In the genomic region with DNA sequence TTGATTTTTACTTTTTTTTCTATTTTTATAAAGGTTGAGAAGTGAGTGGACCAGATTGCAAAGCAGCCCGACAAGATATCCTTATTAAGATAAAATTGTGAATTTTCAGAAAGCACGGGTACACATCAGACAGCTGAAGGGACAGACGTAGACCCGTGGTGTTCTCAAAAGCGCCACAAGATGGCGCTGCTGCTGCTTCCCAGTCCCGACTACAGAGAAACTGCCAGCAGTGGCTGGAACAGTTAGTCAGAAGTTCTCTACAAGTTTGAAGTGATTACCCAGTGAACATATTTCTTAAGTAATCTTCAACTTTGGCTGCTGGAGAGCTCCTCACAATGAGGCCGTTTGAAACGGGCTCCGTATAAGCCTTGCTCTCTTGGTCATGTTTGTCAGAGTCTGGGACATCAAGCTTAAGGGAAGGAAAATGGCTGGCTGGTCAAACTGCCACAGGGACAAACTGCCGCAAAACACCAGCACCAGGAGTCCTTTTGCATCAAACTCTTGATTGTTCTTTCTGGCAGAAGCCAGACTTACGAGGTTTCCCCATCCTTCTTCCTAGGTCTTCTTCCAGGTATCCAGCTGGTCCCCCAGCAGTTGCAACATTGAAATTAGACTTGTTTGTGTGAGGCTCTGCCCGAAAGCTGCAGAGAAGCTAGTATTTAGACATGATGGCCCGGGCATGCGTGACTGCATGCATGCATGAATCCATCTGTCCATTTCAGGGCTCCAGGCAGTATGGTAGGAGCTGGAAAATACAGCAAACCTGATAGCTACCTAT, we compare ENCODE assay signal across 8 mouse cellular contexts.
DNase-seq lines count a peak whose midpoint lies in the region; ATAC-seq lines count a peak whose summit lies in the region.

No protein-coding gene starts in this region.

- H3K9ac ChIP-seq in hindbrain, embryonic 12.5 days = no peak overlapping the region

- DNase-seq in adrenal gland, adult 18-20 months (ENCODE audit: low spot score in 2 of 2) = peak; percentile 69
- DNase-seq in cerebellum, postnatal 14 days = peak; percentile 89 to 90
- DNase-seq in frontal cortex, postnatal 14 days (ENCODE audit: low spot score in 2 of 2) = peak; percentile 65 to 86
- peak; percentile 76 for DNase-seq in layer of hippocampus, adult 9-11 months
- peak; percentile 81 for DNase-seq in lung, postnatal 14 days
- DNase-seq in right cerebral cortex, postnatal 25 days = peak; percentile 77

- ATAC-seq in hindbrain, embryonic 12.5 days (ENCODE audit: low FRiP score) = 0 out of 2 replicates have a peak, but pooled peaks have one; percentile 46
- ATAC-seq in erythroid progenitor cell, adult 5-6 weeks (replicated peaks; ENCODE audit: low FRiP score, poor library complexity, severe bottlenecking) = no peak

- H3K4me1 ChIP-seq in hindbrain, embryonic 12.5 days = peaks cover 7% of the 10 kb centered on the region

- H3K27ac ChIP-seq in hindbrain, embryonic 12.5 days = no peak overlapping the region

- no peak overlapping the region for H3K4me3 ChIP-seq in hindbrain, embryonic 12.5 days

- no peaks in the 10 kb centered on the region for H3K36me3 ChIP-seq in hindbrain, embryonic 12.5 days

- no peak overlapping the region for H3K4me2 ChIP-seq in hindbrain, embryonic 12.5 days (replicated peaks)

- H3K9me3 ChIP-seq in hindbrain, embryonic 12.5 days (replicated peaks) = no peaks in the 10 kb centered on the region

- WGBS in hindbrain, embryonic 12.5 days = 23% methylated on average over 15 of the region's 15 CpGs

- H3K27me3 ChIP-seq in hindbrain, embryonic 12.5 days = no peaks in the 10 kb centered on the region
